Mouse (Mus musculus): ENCODE data around the gene Specc1l. TPM values are rescaled to one million over a fixed set of nuclear protein-coding genes. Genes with fewer than 3 reads are reported as not detected.

Gene Specc1l
- polyA plus RNA-seq, 1 experiment: 31.6 TPM

- WGBS: 74% methylated on average over 6 of the region's 6 CpGs
- Histone ChIP-seq H3K4me3 (ENCODE audit: control insufficient read depth, insufficient read depth, low read length) (peak overlapping the region; percentile 63), H3K36me3 (ENCODE audit: control insufficient read depth, insufficient read depth, low read length) (no peaks in the 10 kb centered on the region), H3K27ac (ENCODE audit: control insufficient read depth, insufficient read depth, low read length) (no peak overlapping the region; the same call in 1 of the 2 replicates), H3K4me1 (replicated peaks; ENCODE audit: control insufficient read depth, insufficient read depth, low read length) (peaks cover 62% of the 10 kb centered on the region), H3K27me3 (ENCODE audit: control insufficient read depth, insufficient read depth, low read length) (no peaks in the 10 kb centered on the region)
- TF ChIP-seq POLR2A (IDR thresholded peaks at IDR 0.05; ENCODE audit: control insufficient read depth, extremely low read depth, insufficient read depth, low read length, poor library complexity) (no peak), CTCF (IDR thresholded peaks at IDR 0.05; ENCODE audit: borderline replicate concordance, control insufficient read depth, extremely low read depth, insufficient read depth, low read length, poor library complexity) (no peak)
- no peak for DNase-seq
Measured at GRCm38 (mm10) chr10:75318206-75318605, 106.3 kb downstream of the Specc1l start.

DNA sequence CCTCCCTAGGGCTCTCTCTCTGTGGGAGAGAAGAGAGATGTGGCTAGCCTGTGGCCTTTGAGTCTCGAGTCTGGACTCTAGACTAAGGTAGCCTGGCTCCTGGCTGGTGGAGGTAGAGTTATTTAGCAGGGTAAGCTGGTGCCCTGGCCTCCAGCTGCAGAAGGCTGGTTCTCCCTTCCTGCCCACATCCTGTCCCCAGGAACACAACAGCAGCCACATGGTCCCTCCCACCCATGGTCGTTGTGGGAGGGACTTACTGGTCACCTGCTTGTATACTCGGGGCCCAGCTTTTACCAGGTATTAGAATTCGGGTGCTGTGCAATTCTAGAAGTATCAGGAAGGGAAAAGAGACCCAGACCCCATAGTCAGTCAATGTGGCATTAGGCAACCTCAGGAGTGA is 108.4 kb downstream of the Specc1l start:
- Histone ChIP-seq H3K27me3 (ENCODE audit: control insufficient read depth, insufficient read depth, low read length) (no peaks in the 10 kb centered on the region), H3K27ac (ENCODE audit: control insufficient read depth, insufficient read depth, low read length) (peak overlapping the region; percentile 38; the same call in 1 of the 2 replicates), H3K4me3 (ENCODE audit: control insufficient read depth, insufficient read depth, low read length) (no peak overlapping the region; the same call in 1 of the 2 replicates), H3K4me1 (replicated peaks; ENCODE audit: control insufficient read depth, insufficient read depth, low read length) (peaks cover 65% of the 10 kb centered on the region), H3K36me3 (ENCODE audit: control insufficient read depth, insufficient read depth, low read length) (no peaks in the 10 kb centered on the region)
- DNase-seq: peak; percentile 69
- 5% methylated on average over 4 of the region's 4 CpGs for WGBS
- TF ChIP-seq POLR2A (IDR thresholded peaks at IDR 0.05; ENCODE audit: control insufficient read depth, extremely low read depth, insufficient read depth, low read length, poor library complexity): no peak

GRCm38 (mm10) chr10:75322966-75323365 is 111.1 kb downstream of the Specc1l start:
- 92% methylated on average over 6 of the region's 6 CpGs for WGBS
- TF ChIP-seq POLR2A (IDR thresholded peaks at IDR 0.05; ENCODE audit: control insufficient read depth, extremely low read depth, insufficient read depth, low read length, poor library complexity) (no peak), CTCF (IDR thresholded peaks at IDR 0.05; ENCODE audit: borderline replicate concordance, control insufficient read depth, extremely low read depth, insufficient read depth, low read length, poor library complexity) (no peak)
- H3K36me3 ChIP-seq (ENCODE audit: control insufficient read depth, insufficient read depth, low read length): peaks cover 7% of the 10 kb centered on the region
- no peaks in the 10 kb centered on the region for H3K27me3 ChIP-seq (ENCODE audit: control insufficient read depth, insufficient read depth, low read length)
- DNase-seq: no peak
- no peak overlapping the region for H3K4me3 ChIP-seq (ENCODE audit: control insufficient read depth, insufficient read depth, low read length)
- peaks cover 63% of the 10 kb centered on the region for H3K4me1 ChIP-seq (replicated peaks; ENCODE audit: control insufficient read depth, insufficient read depth, low read length)
- no peak overlapping the region for H3K27ac ChIP-seq (ENCODE audit: control insufficient read depth, insufficient read depth, low read length)

GRCm38 (mm10) chr10:75323986-75324385 is 112.1 kb downstream of the Specc1l start:
- WGBS: 58% methylated on average over 8 of the region's 8 CpGs
- TF ChIP-seq POLR2A (IDR thresholded peaks at IDR 0.05; ENCODE audit: control insufficient read depth, extremely low read depth, insufficient read depth, low read length, poor library complexity): no peak
- no peak for TF ChIP-seq CTCF (IDR thresholded peaks at IDR 0.05; ENCODE audit: borderline replicate concordance, control insufficient read depth, extremely low read depth, insufficient read depth, low read length, poor library complexity)
- peaks cover 53% of the 10 kb centered on the region for H3K4me1 ChIP-seq (replicated peaks; ENCODE audit: control insufficient read depth, insufficient read depth, low read length)
- H3K27me3 ChIP-seq (ENCODE audit: control insufficient read depth, insufficient read depth, low read length): no peaks in the 10 kb centered on the region
- no peak overlapping the region for H3K4me3 ChIP-seq (ENCODE audit: control insufficient read depth, insufficient read depth, low read length)
- no peak for DNase-seq
- H3K27ac ChIP-seq (ENCODE audit: control insufficient read depth, insufficient read depth, low read length): no peak overlapping the region
- H3K36me3 ChIP-seq (ENCODE audit: control insufficient read depth, insufficient read depth, low read length): peaks cover 9% of the 10 kb centered on the region

GRCm38 (mm10) chr10:75324391-75324790 is 112.5 kb downstream of the Specc1l start:
- Histone ChIP-seq H3K4me1 (replicated peaks; ENCODE audit: control insufficient read depth, insufficient read depth, low read length) (peaks cover 49% of the 10 kb centered on the region), H3K4me3 (ENCODE audit: control insufficient read depth, insufficient read depth, low read length) (no peak overlapping the region), H3K27ac (ENCODE audit: control insufficient read depth, insufficient read depth, low read length) (no peak overlapping the region), H3K27me3 (ENCODE audit: control insufficient read depth, insufficient read depth, low read length) (no peaks in the 10 kb centered on the region), H3K36me3 (ENCODE audit: control insufficient read depth, insufficient read depth, low read length) (peaks cover 9% of the 10 kb centered on the region)
- WGBS: 62% methylated on average over 10 of the region's 10 CpGs
- no peak for DNase-seq
- TF ChIP-seq CTCF (IDR thresholded peaks at IDR 0.05; ENCODE audit: borderline replicate concordance, control insufficient read depth, extremely low read depth, insufficient read depth, low read length, poor library complexity) (no peak), POLR2A (IDR thresholded peaks at IDR 0.05; ENCODE audit: control insufficient read depth, extremely low read depth, insufficient read depth, low read length, poor library complexity) (no peak)

DNA sequence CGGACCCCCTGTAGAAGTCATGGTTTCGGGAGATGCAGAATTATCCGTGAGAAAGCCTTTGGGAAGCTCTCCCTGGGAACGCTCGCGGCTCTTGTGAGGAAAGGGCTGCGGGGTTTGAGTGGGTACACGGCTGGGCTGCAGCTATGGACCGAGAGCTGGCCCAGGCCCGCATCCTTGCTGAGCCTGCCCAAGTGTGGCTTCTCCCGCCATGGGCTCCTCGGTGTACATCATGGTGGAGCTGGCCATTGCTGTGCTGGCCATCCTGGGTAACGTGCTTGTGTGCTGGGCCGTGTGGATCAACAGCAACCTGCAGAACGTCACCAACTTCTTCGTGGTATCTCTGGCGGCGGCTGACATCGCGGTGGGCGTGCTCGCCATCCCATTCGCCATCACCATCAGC is 113.9 kb downstream of the Specc1l start:
- Histone ChIP-seq H3K27ac (ENCODE audit: control insufficient read depth, insufficient read depth, low read length) (no peak overlapping the region), H3K4me1 (replicated peaks; ENCODE audit: control insufficient read depth, insufficient read depth, low read length) (peaks cover 35% of the 10 kb centered on the region), H3K4me3 (ENCODE audit: control insufficient read depth, insufficient read depth, low read length) (no peak overlapping the region), H3K27me3 (ENCODE audit: control insufficient read depth, insufficient read depth, low read length) (no peaks in the 10 kb centered on the region), H3K36me3 (ENCODE audit: control insufficient read depth, insufficient read depth, low read length) (peaks cover 9% of the 10 kb centered on the region)
- DNase-seq: no peak
- 95% methylated on average over 23 of the region's 23 CpGs for WGBS
- TF ChIP-seq CTCF (IDR thresholded peaks at IDR 0.05; ENCODE audit: borderline replicate concordance, control insufficient read depth, extremely low read depth, insufficient read depth, low read length, poor library complexity) (no peak), POLR2A (IDR thresholded peaks at IDR 0.05; ENCODE audit: control insufficient read depth, extremely low read depth, insufficient read depth, low read length, poor library complexity) (no peak)

- WGBS: 15% methylated on average over 3 of the region's 3 CpGs
- Histone ChIP-seq H3K4me3 (ENCODE audit: control insufficient read depth, insufficient read depth, low read length) (no peak overlapping the region), H3K36me3 (ENCODE audit: control insufficient read depth, insufficient read depth, low read length) (peaks cover 9% of the 10 kb centered on the region), H3K4me1 (replicated peaks; ENCODE audit: control insufficient read depth, insufficient read depth, low read length) (peaks cover 29% of the 10 kb centered on the region), H3K27ac (ENCODE audit: control insufficient read depth, insufficient read depth, low read length) (no peak overlapping the region), H3K27me3 (ENCODE audit: control insufficient read depth, insufficient read depth, low read length) (no peaks in the 10 kb centered on the region)
- no peak for DNase-seq
- TF ChIP-seq POLR2A (IDR thresholded peaks at IDR 0.05; ENCODE audit: control insufficient read depth, extremely low read depth, insufficient read depth, low read length, poor library complexity) (no peak), CTCF (IDR thresholded peaks at IDR 0.05; ENCODE audit: borderline replicate concordance, control insufficient read depth, extremely low read depth, insufficient read depth, low read length, poor library complexity) (no peak)
Measured at GRCm38 (mm10) chr10:75326553-75326952, 114.7 kb downstream of the Specc1l start.
